Mouse (Mus musculus) heart, adult 2 months (tissue): ENCODE data around the gene Slc35b1. TPM values are rescaled to one million over a fixed set of nuclear protein-coding genes. Genes with fewer than 3 reads are reported as not detected.

Source experiments
- DNase-seq, 2 experiments: peaks; one replicate each; pipeline ENCODE4 v3.0.0; 2021
- H3K27ac ChIP-seq: fragments of 200-600 bp; 2 replicates; pipeline ENCODE4 v1.8.1; 2022
- H3K27me3 ChIP-seq: fragments of 200-500 bp; 2 replicates; pipeline ENCODE4 v1.6.1; 2012; ENCODE audit warnings: mild to moderate bottlenecking, low read length, inconsistent platforms, mixed read lengths; ENCODE audit not compliant: control insufficient read depth, insufficient read depth
- H3K36me3 ChIP-seq: fragments of 200-500 bp; 2 replicates; pipeline ENCODE4 v1.6.1; 2012; ENCODE audit warnings: low read length, inconsistent platforms; ENCODE audit not compliant: control insufficient read depth, insufficient read depth
- H3K4me1 ChIP-seq: fragments of 200-500 bp; 2 replicates; pipeline ENCODE4 v1.6.1; 2011; ENCODE audit warnings: low read length; ENCODE audit not compliant: control insufficient read depth, insufficient read depth
- H3K4me3 ChIP-seq: fragments of 200-600 bp; 2 replicates; pipeline ENCODE4 v1.8.1; 2022
- H3K79me2 ChIP-seq: fragments of 200-500 bp; replicated peaks from 2 replicates; pipeline ENCODE4 v1.6.1; 2012; ENCODE audit warnings: mild to moderate bottlenecking, inconsistent platforms, low read length, moderate library complexity, mixed read lengths; ENCODE audit not compliant: control insufficient read depth, insufficient read depth
- H3K9ac ChIP-seq: fragments of 200-500 bp; 2 replicates; pipeline ENCODE4 v1.6.1; 2012; ENCODE audit warnings: low read depth, mild to moderate bottlenecking, control low read depth, inconsistent platforms, low read length, mixed read lengths
- CTCF ChIP-seq: fragments of 200-600 bp; IDR thresholded peaks from 2 replicates; pipeline ENCODE4 v1.8.1; 2022; ENCODE audit warnings: antibody characterized with exemption, mild to moderate bottlenecking, moderate library complexity
- EP300 ChIP-seq: fragments of 200-500 bp; IDR thresholded peaks from 2 replicates; pipeline ENCODE4 v1.6.1; 2011; ENCODE audit warnings: low read depth, low read length, control low read depth; ENCODE audit not compliant: insufficient read depth
- POLR2A ChIP-seq: fragments of 200-500 bp; IDR thresholded peaks from 2 replicates; pipeline ENCODE4 v1.6.1; 2011; ENCODE audit warnings: mild to moderate bottlenecking, low read depth, low read length, control low read depth; ENCODE audit not compliant: insufficient read depth
- WGBS: fragments of 180-500 bp; shearing (Covaris S2); methylation state at CpG from one replicate; pipeline ENCODE4 v1.1.7; 2018; 5-methylcytosine and 5-hydroxymethylcytosine counted together
- intact Hi-C: fragments of 180-260 bp; cut with DNase I; formaldehyde crosslinking; loops from one replicate; pipeline ENCODE4 v1.15.1; 2025
- polyA plus RNA-seq: library from polyadenylated mRNA; depleted of rRNA; stranded (reverse); fragments of >200 nt; gene quantifications from 2 replicates; pipeline ENCODE4 v1.2.3, GENCODE M21; 2012
- total RNA-seq, 2 experiments: library from RNA; stranded (reverse); gene quantifications; 2 replicates each; pipeline ENCODE4 v1.2.3; 2021

Slc35b1 gene
- total and polyA plus RNA-seq, 3 experiments: 34.2 to 47.2 (median 41.3) TPM

GRCm38 (mm10) chr11:95367011-95367735, 17.3 kb upstream of the Slc35b1 start:
- intact Hi-C loops: loop anchor here (5.0 kb wide), 2 partner anchors 55 to 105 kb away; partner anchors contain the start of genes Kat7 and Tac4
- Histone ChIP-seq H3K27me3 (no peaks in the 10 kb centered on the region), H3K27ac (peak overlapping the region; percentile 79), H3K9ac (no peak overlapping the region), H3K4me1 (peaks cover 34% of the 10 kb centered on the region), H3K4me3 (no peak overlapping the region), H3K36me3 (peaks cover 5% of the 10 kb centered on the region; the same call in 1 of the 2 replicates), H3K79me2 (no peaks in the 10 kb centered on the region)
- DNase-seq: no peak
- WGBS: 57% methylated on average over 8 of the region's 8 CpGs
- no peak for TF ChIP-seq POLR2A
- no peak for TF ChIP-seq EP300
- no peak for TF ChIP-seq CTCF

- Histone ChIP-seq H3K79me2 (no peaks in the 10 kb centered on the region), H3K9ac (no peak overlapping the region), H3K27me3 (no peaks in the 10 kb centered on the region), H3K4me3 (no peak overlapping the region), H3K4me1 (peaks cover 34% of the 10 kb centered on the region), H3K27ac (no peak overlapping the region; the same call in 1 of the 2 replicates), H3K36me3 (peaks cover 5% of the 10 kb centered on the region; the same call in 1 of the 2 replicates)
- TF ChIP-seq CTCF (no peak), POLR2A (no peak), EP300 (no peak)
- DNase-seq: no peak
- WGBS: 91% methylated on average over 8 of the region's 8 CpGs
- intact Hi-C loops: loop anchor here (5.0 kb wide), 2 partner anchors 56 to 106 kb away; partner anchors contain the start of genes Kat7 and Tac4
These were observed 16.2 kb upstream of the Slc35b1 start for GRCm38 (mm10) chr11:95368231-95368823.

DNA sequence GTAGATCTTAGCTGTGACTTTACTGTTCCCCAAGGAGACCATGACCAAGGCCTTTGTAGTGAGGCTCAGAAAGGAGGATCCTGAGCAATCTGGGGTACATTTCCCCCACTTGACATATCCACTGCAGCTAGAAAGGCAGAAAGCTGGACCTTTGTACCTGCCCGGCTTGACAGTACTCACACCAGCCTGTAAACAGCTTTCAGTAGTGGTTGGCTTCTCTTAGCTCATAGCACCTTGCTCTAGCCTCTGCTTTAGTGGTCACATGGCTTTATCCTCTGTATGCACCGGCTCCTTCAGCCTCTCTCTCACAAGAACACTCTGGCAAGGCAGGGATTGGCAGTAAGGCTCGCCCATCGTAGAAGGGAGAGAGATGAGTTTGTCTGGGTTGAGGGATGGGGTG, 15.6 kb upstream of the Slc35b1 start:
- no peak overlapping the region for H3K9ac ChIP-seq
- no peak for DNase-seq
- no peaks in the 10 kb centered on the region for H3K79me2 ChIP-seq
- WGBS: 89% methylated on average over 4 of the region's 4 CpGs
- TF ChIP-seq EP300 (no peak), POLR2A (no peak), CTCF (no peak)
- no peak overlapping the region for H3K4me3 ChIP-seq
- H3K27me3 ChIP-seq: no peaks in the 10 kb centered on the region
- intact Hi-C loops: loop anchor here (5.0 kb wide), 2 partner anchors 57 to 107 kb away; partner anchors contain the start of genes Kat7 and Tac4
- peak overlapping the region; percentile 55; the same call in 1 of the 2 replicates for H3K27ac ChIP-seq
- H3K4me1 ChIP-seq: peaks cover 34% of the 10 kb centered on the region
- H3K36me3 ChIP-seq: peaks cover 5% of the 10 kb centered on the region; the same call in 1 of the 2 replicates

GRCm38 (mm10) chr11:95369964-95370890, 14.3 kb upstream of the Slc35b1 start:
- Histone ChIP-seq H3K4me3 (no peak overlapping the region), H3K27ac (peak overlapping the region; percentile 55), H3K27me3 (no peaks in the 10 kb centered on the region), H3K4me1 (peaks cover 29% of the 10 kb centered on the region), H3K9ac (no peak overlapping the region), H3K79me2 (no peaks in the 10 kb centered on the region), H3K36me3 (peaks cover 2% of the 10 kb centered on the region; the same call in 1 of the 2 replicates)
- peak; percentile 75 to 85 for DNase-seq
- no peak; the same call in 1 of the 2 replicates for TF ChIP-seq POLR2A
- TF ChIP-seq EP300: peak; percentile 62; the same call in 1 of the 2 replicates
- no peak for TF ChIP-seq CTCF
- intact Hi-C loops: loop anchor here (5.0 kb wide), 2 partner anchors 58 to 108 kb away; partner anchors contain the start of genes Kat7 and Tac4
- 39% methylated on average over 15 of the region's 15 CpGs for WGBS

- Histone ChIP-seq H3K4me1 (peaks cover 23% of the 10 kb centered on the region), H3K4me3 (no peak overlapping the region), H3K79me2 (no peaks in the 10 kb centered on the region), H3K27ac (no peak overlapping the region), H3K27me3 (no peaks in the 10 kb centered on the region), H3K9ac (no peak overlapping the region), H3K36me3 (peaks cover 2% of the 10 kb centered on the region; the same call in 1 of the 2 replicates)
- intact Hi-C loops: no loop called here
- TF ChIP-seq POLR2A (no peak), CTCF (no peak), EP300 (no peak)
- no peak for DNase-seq
- WGBS: 87% methylated on average over 7 of the region's 7 CpGs
These were observed 13.3 kb upstream of the Slc35b1 start for GRCm38 (mm10) chr11:95371182-95371581.
